Mouse (Mus musculus): ENCODE results near the gene Lef1.

The Lef1 gene

DNA sequence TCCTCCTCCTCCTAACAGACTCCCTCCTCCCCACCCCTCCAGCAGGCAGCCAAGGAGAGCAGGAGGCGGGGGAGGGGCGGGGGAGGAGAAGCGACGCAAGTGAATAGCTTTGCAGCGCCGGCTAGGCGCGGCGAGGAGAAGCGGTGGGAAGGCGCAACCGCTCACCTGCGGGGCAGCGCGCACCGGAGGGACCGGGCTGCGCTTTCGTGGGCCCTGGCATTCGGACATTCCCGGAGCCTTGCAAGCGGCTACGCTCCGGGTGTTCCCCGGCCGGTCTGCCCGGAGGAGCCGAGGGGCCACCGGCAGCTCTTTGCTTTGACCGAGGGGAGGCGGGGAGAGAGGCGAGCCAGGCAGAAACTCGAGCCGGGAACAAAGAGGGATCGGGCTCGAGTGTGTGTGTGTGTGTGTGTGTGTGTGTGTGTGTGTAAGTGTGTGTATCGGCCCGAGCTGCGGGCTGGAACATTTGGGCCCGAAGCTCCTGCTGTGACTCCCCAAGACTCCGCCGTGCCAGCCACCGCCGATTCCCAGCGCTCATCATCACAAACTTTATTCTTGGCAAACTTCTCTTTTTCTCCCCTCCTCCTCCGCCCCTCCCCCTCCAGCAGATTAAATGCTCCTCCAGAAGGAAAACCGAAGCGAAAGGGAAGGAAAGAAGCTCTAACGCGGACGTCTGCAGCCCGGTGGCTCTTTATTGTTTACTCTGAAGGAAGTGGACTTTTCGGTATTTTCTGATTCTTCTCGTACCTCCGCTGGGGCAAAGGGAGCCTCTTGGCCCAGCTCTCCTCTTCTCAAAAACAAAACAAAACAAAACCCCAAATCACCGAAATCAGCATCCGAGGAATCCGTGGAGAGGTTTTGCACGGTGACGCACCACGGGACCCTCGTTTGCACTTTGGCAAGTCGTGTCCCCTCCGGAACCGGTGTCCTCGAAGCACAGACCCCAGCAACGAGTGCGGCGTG is at the start of gene Lef1:
Gene Lef1, plus strand, starts transcription at position 281 of the 960 bp plus-strand sequence.
- DNase-seq = peak; percentile 75 to 81

GRCm38 (mm10) chr3:131065001-131065400 is 45.3 kb upstream of the Lef1 start:
- peak; percentile 22 to 32 for DNase-seq

DNA sequence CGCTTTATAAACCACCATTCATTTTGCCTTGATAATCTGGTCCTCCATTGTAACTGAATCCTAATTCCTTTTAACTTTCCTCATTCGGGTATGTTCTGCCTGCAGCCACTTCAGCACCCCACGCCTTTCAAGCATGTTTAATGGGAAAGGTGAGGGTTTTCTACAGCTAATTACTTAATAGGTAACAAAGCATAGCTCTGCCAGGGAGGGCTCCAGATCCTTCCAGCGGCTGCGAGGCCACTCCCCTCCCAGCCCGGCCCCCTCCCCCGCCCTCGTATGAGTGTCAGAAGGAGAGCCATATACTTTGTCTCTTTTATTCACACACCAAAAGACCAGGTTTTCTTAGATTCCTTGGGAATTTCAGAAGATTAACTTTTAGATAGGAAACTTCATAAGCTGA is 44.1 kb upstream of the Lef1 start:
- no peak for DNase-seq

- DNase-seq = peak; percentile 42 to 71
Measured at GRCm38 (mm10) chr3:131068000-131068399, 42.3 kb upstream of the Lef1 start.

- DNase-seq = no peak
Measured at GRCm38 (mm10) chr3:131070210-131070609, 40.1 kb upstream of the Lef1 start.

DNA sequence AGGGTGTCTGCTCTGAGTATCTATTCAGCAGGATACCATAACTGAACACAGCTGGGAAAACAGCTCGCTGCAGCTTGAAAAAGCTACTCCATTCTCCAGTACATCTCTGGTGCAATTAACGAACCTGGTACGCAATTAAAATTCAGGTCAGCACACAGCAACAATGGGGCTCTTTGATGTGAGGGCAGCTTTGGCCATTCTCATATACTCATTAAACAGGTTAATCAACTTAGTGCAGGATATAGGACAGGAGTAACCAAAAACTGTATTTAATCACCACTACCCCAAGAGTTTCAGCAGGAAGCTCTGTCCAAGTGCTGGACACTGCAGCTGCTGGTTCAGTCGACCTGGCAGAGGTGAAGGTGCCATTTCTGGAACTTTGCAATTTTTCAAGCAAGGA is 37.6 kb upstream of the Lef1 start:
- no peak for DNase-seq

DNA sequence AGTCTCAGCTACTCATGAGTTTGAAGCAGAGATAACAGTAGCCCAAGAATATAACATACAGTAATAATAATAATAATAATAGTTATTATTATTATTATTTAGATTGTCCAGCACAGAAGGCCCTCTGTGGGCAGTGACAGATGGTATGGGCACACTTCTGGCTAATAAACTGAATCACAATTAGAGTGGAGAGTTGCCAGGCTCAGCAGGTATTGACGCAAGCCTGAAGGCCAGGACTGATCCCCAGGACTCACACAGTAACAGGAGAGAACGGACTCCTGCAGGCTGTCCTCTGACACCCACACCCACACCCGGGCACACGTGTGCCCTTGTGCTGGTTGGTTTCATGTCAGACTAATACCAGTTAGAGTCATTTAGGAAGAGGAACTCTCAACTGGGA is 36.3 kb upstream of the Lef1 start:
- no peak for DNase-seq

DNA sequence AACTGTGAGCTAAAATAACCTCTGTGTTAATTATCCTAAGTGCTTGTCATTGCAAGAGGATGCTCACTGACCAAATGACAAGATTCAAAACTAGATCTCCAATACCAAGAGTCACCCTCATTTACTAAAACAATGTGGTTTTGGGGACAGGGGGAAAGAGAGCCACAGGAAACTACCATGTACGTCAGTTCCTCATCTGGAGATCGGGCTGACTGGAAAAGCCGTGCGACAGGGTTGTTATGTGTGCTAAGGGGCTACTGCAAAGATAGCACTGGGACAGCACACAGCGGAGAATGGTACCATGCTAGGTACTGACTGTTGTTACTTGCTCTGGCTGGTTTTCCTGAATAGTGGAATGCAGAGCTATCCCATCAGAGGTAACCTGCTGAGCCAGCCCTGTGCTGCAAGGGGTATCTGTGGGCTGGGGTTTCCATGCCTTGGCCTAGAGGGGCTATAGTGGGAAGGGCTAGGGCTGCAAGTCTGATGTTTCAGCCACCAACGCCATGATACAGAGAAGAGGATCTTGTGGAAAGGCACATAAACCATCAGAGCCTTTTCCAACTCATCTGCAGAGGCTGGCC is 32.1 kb upstream of the Lef1 start:
- no peak for DNase-seq

DNA sequence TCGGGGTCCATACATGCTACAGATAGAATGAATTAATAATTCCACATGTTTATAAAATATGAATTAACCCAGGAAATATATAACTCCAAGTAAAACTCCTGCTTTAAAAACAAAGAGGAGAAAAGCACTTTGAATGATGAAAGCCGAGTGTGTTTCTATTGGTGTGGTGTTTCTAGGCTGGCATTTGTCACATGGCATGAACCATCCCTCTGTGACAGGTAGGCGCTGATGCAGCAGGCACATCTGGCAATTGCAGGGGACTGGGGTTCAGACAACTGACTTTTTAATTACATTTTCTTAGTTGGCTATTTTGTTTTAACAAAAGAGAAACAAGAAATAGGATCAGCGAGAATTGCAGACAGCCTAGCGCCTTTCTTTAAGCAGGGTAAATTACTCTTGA is 31.6 kb upstream of the Lef1 start:
- no peak for DNase-seq

- DNase-seq = no peak
Measured at GRCm38 (mm10) chr3:131083722-131084121, 26.5 kb upstream of the Lef1 start.

DNA sequence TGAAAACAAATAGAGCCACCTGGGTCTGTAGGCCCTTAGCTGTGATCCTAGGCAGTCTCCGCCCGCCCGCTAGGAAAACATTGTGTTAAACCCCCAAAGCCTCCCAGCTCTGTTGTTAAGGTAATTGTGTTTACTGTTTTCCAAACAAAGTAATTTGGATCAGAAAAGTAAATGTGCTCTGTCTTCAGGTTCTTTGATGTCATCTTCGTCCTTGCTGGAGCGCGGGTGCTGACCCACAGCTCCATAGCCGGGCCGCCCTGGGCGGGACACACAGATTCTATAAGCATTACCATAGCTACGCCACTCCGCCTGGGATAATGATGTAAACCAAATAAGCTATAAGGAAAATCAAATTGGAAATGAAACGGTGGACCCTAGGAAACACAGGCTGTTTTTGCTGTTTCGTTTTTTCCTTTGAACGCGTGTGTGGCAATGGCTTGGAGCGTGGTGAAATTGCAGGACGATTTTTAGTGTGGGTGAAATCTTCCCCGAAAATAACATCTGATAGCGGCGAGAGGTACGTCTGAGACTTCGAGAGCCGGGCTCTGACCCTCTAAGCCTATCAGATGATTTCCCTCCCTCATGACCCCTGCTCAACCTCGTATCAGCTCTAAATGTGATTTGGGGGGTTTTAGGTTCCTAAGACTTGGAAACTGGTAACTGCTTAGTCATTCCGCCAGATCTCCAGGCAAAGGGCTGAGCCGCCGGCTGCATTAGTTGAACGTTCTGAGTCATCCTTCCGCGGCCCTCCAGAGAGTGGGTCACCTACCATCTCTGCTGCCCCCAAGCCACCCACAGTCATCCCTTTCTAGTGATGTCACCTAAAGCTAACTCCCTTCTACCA is 25.3 kb upstream of the Lef1 start:
- no peak for DNase-seq

DNA sequence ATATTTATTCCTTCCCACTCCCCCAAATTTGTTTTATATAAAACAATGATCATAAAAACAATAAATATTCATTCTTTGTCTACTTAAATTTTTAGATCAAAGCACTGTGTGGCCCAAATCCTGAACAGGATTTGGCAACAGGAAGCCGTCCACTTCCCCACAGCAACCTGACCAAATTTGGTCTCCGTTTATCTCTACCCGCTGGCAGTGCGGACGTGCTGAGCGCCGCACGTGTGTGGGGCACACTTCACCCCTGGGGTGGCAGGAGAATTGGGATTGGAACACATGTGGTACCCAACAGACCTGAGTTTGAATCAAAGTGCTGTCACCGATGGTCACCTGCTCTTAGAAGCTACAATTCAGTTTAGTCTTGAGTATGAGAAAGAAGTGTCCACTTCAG is 24.3 kb upstream of the Lef1 start:
- no peak for DNase-seq

DNA sequence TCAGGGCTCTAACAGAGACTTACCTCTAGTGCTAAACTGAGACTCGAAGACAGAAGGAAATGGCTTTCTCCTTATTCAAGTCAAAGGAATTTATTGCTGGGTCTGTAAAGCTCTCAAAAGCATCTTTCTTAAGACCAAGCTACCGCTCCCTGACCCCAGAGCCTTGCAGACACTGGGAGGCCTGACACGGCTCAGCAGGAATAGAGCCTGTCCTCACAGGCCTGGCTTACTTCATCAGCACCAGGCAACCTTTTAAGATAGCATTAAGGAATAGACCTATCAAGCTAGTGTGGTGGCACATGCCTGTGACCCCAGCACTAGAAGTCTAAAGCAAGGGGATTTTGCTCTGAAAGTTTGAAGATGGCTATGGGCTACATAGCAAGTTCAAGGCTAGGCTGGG is 20.6 kb upstream of the Lef1 start:
- no peak for DNase-seq

DNA sequence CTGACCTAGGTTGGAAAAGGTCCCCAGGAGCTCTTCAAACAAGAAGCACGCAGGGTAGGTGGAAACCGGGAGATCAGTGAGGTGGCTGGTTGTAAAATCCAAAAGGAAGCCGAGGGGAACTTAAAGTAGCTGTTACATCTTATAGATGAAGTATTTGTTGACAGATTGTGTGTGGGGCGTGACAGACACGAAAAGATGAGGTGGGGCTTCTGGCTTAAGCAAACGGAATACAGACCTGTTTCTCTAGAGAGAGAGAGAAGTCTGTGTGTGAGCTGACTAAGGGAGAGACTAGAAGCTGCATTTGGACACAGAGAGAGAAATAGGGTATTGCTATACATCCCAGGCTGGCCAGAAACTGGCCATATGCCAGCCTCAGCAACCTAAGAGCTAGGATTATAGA is 18.2 kb upstream of the Lef1 start:
- no peak for DNase-seq

GRCm38 (mm10) chr3:131093736-131094135 is 16.5 kb upstream of the Lef1 start:
- peak; percentile 33 to 39 for DNase-seq

- no peak for DNase-seq
Measured at GRCm38 (mm10) chr3:131096105-131096504, 14.2 kb upstream of the Lef1 start.

- DNase-seq = no peak
Measured at GRCm38 (mm10) chr3:131102191-131102774, 8.0 kb upstream of the Lef1 start.

DNA sequence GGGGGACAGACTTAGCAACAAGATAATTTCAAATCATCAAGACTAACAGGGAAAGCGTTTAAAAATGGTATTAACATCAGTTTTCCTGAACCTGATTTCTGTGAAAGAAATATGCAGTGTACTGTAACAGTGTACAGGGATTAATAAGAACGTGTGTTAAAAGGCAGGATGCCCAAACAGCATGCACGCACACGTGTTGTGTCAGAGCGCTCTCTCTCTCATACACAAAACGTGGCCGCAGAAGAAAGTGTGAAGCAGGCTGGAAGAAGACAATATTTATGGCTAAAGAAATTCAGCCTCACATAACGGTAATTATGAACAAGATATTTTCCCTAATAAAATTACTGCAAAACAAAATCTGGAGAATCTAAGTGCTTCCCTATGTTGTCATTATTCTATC is 4.9 kb upstream of the Lef1 start:
- DNase-seq = no peak

- DNase-seq = peak; percentile 76 to 79
Measured at GRCm38 (mm10) chr3:131105940-131106401, 4.3 kb upstream of the Lef1 start.

DNA sequence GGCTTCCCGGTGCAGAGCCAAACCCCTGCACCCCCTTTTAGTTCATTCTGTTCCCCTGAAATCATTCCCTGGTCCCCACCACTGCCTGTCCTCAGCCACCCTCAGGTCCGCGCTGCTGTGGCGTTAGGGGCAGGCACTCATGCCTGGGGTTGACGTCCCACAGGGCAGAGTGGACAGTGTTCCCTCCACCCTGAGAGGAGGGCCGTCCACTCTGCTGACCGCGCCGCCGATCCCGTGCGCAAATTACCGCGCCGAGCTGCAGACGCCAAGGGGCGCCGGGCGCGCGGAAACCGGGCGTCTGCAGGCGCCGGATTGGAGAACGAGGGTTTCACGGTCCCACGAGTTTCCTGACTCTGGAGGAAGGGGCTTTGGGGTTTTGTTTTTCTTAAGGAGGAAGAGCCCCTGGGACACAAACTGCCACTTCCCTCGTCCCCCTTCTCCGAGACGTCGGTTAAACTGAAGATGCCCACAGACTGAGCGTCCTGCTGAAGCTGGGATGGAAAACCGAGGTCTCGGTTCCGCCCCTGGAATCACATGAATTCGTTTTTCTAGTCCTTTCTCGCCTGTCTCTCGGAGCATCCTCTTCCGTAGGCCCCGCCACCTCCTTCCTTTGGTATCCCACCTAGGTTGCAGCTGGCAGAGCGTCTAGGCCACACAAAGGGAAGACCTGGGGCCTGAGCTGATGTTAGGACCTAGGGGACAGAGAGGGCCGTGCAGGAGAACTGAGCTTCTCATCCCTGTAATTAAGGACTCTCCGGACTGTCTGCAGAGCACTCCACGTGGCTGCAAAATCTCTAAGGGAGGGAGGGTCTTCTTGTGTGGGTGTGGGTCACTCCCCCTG is 3.6 kb upstream of the Lef1 start:
- DNase-seq = peak; percentile 49 to 52

DNA sequence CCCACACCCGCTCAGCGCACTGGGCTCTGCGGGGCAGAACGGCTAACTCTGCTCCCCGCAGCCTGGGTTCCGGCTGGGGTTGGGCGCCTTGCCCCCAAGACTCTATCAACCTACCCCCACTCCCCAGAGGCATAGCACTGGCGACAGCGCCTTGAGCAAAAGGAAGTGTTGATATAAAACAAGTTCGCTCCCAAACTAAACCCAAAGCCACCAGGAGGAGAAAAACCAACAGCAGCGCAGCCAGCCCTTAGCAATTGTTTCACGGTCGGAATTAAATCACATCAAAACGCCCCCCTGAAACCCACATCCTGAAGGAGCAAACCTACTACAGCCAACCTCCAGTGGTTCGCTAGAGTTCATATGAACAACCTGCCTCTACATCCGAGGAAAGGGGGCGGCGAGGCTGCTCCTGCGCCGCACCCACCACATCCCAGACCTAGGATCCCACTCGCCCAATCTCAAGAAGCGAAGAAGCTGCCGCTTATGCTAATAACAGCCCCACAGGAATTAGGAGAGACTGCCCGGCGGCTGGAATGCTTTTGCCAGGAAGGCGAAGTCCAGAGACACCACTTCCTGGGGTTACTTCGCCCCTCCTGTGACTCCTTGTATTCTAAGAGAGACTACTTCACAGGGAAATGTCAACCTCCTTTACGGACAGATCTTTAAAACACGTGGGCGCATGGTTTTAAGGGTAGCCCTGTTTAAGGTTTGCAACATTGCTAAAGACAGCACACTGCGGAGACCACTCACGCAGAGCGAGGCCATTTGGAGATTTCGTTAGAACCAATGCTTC is 2.8 kb upstream of the Lef1 start:
- DNase-seq = peak; percentile 50 to 54

Measured in thymus, postnatal 36 days (tissue).